Mouse (Mus musculus): ENCODE results near the gene Def6. TPM values are rescaled to one million over a fixed set of nuclear protein-coding genes. Genes with fewer than 3 reads are reported as not detected.

Gene Def6
- polyA plus RNA-seq, 1 experiment: 7.0 TPM

DNA sequence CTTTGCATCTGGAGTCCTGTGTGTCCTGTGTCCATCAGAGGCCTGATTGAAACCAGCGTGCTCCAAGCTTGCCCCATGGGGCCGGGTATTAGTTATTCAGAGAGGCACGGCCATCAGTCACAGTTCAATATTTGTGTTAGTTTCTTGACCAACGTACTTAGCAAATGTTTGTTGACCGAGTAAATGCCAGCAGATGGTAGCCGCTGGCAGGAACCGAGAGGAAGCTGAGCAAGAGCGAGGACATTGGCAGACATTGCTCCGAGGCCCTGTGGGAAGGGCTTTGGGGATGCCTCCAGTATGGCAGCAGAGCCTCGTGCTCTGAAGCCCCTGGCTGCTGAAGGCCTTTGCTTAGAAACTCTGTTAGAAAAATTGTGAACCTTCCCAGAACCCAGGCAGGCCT lies 70.1 kb downstream of the Def6 start:
- H3K4me1 ChIP-seq (ENCODE audit: control insufficient read depth, insufficient read depth, insufficient read length, low read length): peaks cover 64% of the 10 kb centered on the region
- TF ChIP-seq CTCF (IDR thresholded peaks at IDR 0.05; ENCODE audit: extremely low read depth, insufficient read length, insufficient replicate concordance, low read depth, low read length) (no peak), POLR2A (IDR thresholded peaks at IDR 0.05; ENCODE audit: low read depth, low read length) (no peak)
- H3K4me3 ChIP-seq (ENCODE audit: low read depth, low read length): no peak overlapping the region
- peaks cover 16% of the 10 kb centered on the region for H3K36me3 ChIP-seq (ENCODE audit: control insufficient read depth, insufficient read depth, low read length)
- H3K27me3 ChIP-seq (ENCODE audit: control insufficient read depth, insufficient read depth, low read length): no peaks in the 10 kb centered on the region
- H3K27ac ChIP-seq (ENCODE audit: insufficient read depth, low read depth, low read length): no peak overlapping the region
- 44% methylated on average over 10 of the region's 10 CpGs for WGBS

DNA sequence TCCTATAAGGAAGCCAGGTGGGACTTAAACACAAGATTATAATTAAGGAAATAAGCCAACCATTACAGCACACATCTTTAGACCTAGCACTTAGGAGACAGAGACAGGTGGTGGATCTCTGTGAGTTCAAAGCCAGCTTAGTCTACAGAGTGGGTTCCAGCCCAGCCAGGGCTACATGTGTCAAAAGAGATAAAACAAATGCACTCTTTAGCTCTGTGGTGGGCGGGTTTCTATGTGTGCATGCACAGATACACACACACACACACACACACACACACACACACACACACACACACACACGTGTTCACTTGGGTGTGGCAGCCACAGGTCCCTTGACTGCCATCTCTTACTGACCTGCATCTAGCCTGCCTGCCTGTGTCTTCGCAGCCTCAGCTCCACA lies 70.6 kb downstream of the Def6 start:
- peaks cover 67% of the 10 kb centered on the region for H3K4me1 ChIP-seq (ENCODE audit: control insufficient read depth, insufficient read depth, insufficient read length, low read length)
- WGBS: 66% methylated on average over 3 of the region's 3 CpGs
- no peaks in the 10 kb centered on the region for H3K27me3 ChIP-seq (ENCODE audit: control insufficient read depth, insufficient read depth, low read length)
- peaks cover 16% of the 10 kb centered on the region for H3K36me3 ChIP-seq (ENCODE audit: control insufficient read depth, insufficient read depth, low read length)
- TF ChIP-seq POLR2A (IDR thresholded peaks at IDR 0.05; ENCODE audit: low read depth, low read length) (no peak), CTCF (IDR thresholded peaks at IDR 0.05; ENCODE audit: extremely low read depth, insufficient read length, insufficient replicate concordance, low read depth, low read length) (no peak)
- no peak overlapping the region for H3K4me3 ChIP-seq (ENCODE audit: low read depth, low read length)
- H3K27ac ChIP-seq (ENCODE audit: insufficient read depth, low read depth, low read length): no peak overlapping the region

Other genes with a start within 250 kb of the Def6 start
- gene Tcp11, start 127.1 kb upstream of the Def6 start, polyA plus RNA-seq (2012; rRNA removed): 0.29 and 0.48 TPM in 2 replicates
- gene Scube3, start 65.6 kb upstream of the Def6 start, polyA plus RNA-seq (2012; rRNA removed): 0.34 and 1.2 TPM in 2 replicates
- 27.4 and 39.8 TPM in 2 replicates for gene Zfp523, start 30.6 kb upstream of the Def6 start, polyA plus RNA-seq (2012; rRNA removed)
- gene Ppard, start 24.9 kb downstream of the Def6 start, polyA plus RNA-seq (2012; rRNA removed): 118 and 203 TPM in 2 replicates
- 13.3 and 16.6 TPM in 2 replicates for gene Fance, start 105.7 kb downstream of the Def6 start, polyA plus RNA-seq (2012; rRNA removed)
- 1,432 and 2,365 TPM in 2 replicates for gene Rpl10a, start 120.7 kb downstream of the Def6 start, polyA plus RNA-seq (2012; rRNA removed)
- 25.2 and 36.7 TPM in 2 replicates for gene Tead3, start 143.0 kb downstream of the Def6 start, polyA plus RNA-seq (2012; rRNA removed)
- 0.34 TPM in 1 of 2 replicates, not detected in the other for gene Tulp1, start 157.4 kb downstream of the Def6 start, polyA plus RNA-seq (2012; rRNA removed)